Mouse (Mus musculus): ENCODE data around the gene Gm20388. TPM values are rescaled to one million over a fixed set of nuclear protein-coding genes. Genes with fewer than 3 reads are reported as not detected.
A peak's percentile ranks its signal among the peaks of the same experiment; 100 is the strongest.

Gm20388 gene
- polyA plus RNA-seq, 1 experiment from 2014 or later: 7.4 TPM

GRCm38 (mm10) chr8:121861276-121861675 lies 1950.6 kb downstream of the Gm20388 start:
- no peak for ATAC-seq (replicated peaks; ENCODE audit: low FRiP score)
- Histone ChIP-seq H3K4me1 (peaks cover 9% of the 10 kb centered on the region), H3K9ac (no peak overlapping the region), H3K4me3 (replicated peaks) (no peak overlapping the region), H3K27ac (no peak overlapping the region), H3K27me3 (no peaks in the 10 kb centered on the region), H3K36me3 (no peaks in the 10 kb centered on the region), H3K4me2 (no peak overlapping the region), H3K9me3 (replicated peaks) (no peaks in the 10 kb centered on the region)
- WGBS: 53% methylated on average over 6 of the region's 6 CpGs

GRCm38 (mm10) chr8:121861806-121862548 lies 1951.3 kb downstream of the Gm20388 start:
- 68% methylated on average over 12 of the region's 12 CpGs for WGBS
- H3K27me3 ChIP-seq: no peaks in the 10 kb centered on the region
- H3K4me1 ChIP-seq: peaks cover 7% of the 10 kb centered on the region
- no peak overlapping the region for H3K4me2 ChIP-seq
- no peak for ATAC-seq (replicated peaks; ENCODE audit: low FRiP score)
- H3K4me3 ChIP-seq (replicated peaks): no peak overlapping the region
- H3K9ac ChIP-seq: no peak overlapping the region
- no peaks in the 10 kb centered on the region for H3K9me3 ChIP-seq (replicated peaks)
- no peak overlapping the region for H3K27ac ChIP-seq
- no peaks in the 10 kb centered on the region for H3K36me3 ChIP-seq

- WGBS: 66% methylated on average over 8 of the region's 8 CpGs
- H3K27ac ChIP-seq: no peak overlapping the region
- no peak for ATAC-seq (replicated peaks; ENCODE audit: low FRiP score)
Measured at GRCm38 (mm10) chr8:121865356-121865755, 1954.7 kb downstream of the Gm20388 start.

GRCm38 (mm10) chr8:121868196-121868595 lies 1957.6 kb downstream of the Gm20388 start:
- Histone ChIP-seq H3K9ac (no peak overlapping the region), H3K9me3 (replicated peaks) (no peaks in the 10 kb centered on the region), H3K27me3 (0 out of 2 replicates have a peak, but pooled peaks cover 8% of the 10 kb centered on the region), H3K4me3 (replicated peaks) (no peak overlapping the region), H3K4me1 (peaks cover 9% of the 10 kb centered on the region), H3K36me3 (no peaks in the 10 kb centered on the region), H3K27ac (no peak overlapping the region), H3K4me2 (no peak overlapping the region)
- ATAC-seq (replicated peaks; ENCODE audit: low FRiP score): no peak
- 81% methylated on average over 5 of the region's 5 CpGs for WGBS

More at GRCm38 (mm10) chr8:121865356-121865755, 1954.7 kb downstream of the Gm20388 start:
- no peaks in the 10 kb centered on the region for H3K9me3 ChIP-seq (replicated peaks)
- no peak overlapping the region for H3K4me2 ChIP-seq
- H3K36me3 ChIP-seq: no peaks in the 10 kb centered on the region
- H3K27me3 ChIP-seq: no peaks in the 10 kb centered on the region
- no peaks in the 10 kb centered on the region for H3K4me1 ChIP-seq
- H3K9ac ChIP-seq: no peak overlapping the region
- H3K4me3 ChIP-seq (replicated peaks): no peak overlapping the region

- H3K9me3 ChIP-seq (replicated peaks): no peaks in the 10 kb centered on the region
Measured at GRCm38 (mm10) chr8:121868896-121869295, 1958.3 kb downstream of the Gm20388 start.

GRCm38 (mm10) chr8:121870190-121870589 lies 1959.5 kb downstream of the Gm20388 start:
- peaks cover 22% of the 10 kb centered on the region for H3K4me1 ChIP-seq
- 0 out of 2 replicates have a peak, but pooled peaks cover 8% of the 10 kb centered on the region for H3K27me3 ChIP-seq
- H3K9ac ChIP-seq: no peak overlapping the region
- no peak overlapping the region for H3K27ac ChIP-seq
- 73% methylated on average over 2 of the region's 2 CpGs for WGBS
- no peak overlapping the region for H3K4me3 ChIP-seq (replicated peaks)
- no peaks in the 10 kb centered on the region for H3K9me3 ChIP-seq (replicated peaks)
- H3K36me3 ChIP-seq: no peaks in the 10 kb centered on the region
- ATAC-seq (replicated peaks; ENCODE audit: low FRiP score): no peak
- H3K4me2 ChIP-seq: no peak overlapping the region

More at GRCm38 (mm10) chr8:121868896-121869295, 1958.3 kb downstream of the Gm20388 start:
- H3K4me1 ChIP-seq: peaks cover 9% of the 10 kb centered on the region
- H3K9ac ChIP-seq: no peak overlapping the region
- no peak overlapping the region for H3K27ac ChIP-seq
- no peak overlapping the region for H3K4me3 ChIP-seq (replicated peaks)
- H3K36me3 ChIP-seq: no peaks in the 10 kb centered on the region
- H3K27me3 ChIP-seq: 0 out of 2 replicates have a peak, but pooled peaks cover 8% of the 10 kb centered on the region
- H3K4me2 ChIP-seq: no peak overlapping the region
- 89% methylated on average over 7 of the region's 7 CpGs for WGBS
- ATAC-seq (replicated peaks; ENCODE audit: low FRiP score): no peak

GRCm38 (mm10) chr8:121871833-121872440 lies 1961.3 kb downstream of the Gm20388 start:
- Histone ChIP-seq H3K27me3 (0 out of 2 replicates have a peak, but pooled peaks cover 8% of the 10 kb centered on the region), H3K4me2 (no peak overlapping the region), H3K9me3 (replicated peaks) (no peaks in the 10 kb centered on the region), H3K36me3 (no peaks in the 10 kb centered on the region), H3K27ac (no peak overlapping the region), H3K9ac (no peak overlapping the region), H3K4me1 (peaks cover 31% of the 10 kb centered on the region), H3K4me3 (replicated peaks) (no peak overlapping the region)
- no peak for ATAC-seq (replicated peaks; ENCODE audit: low FRiP score)
- 29% methylated on average over 10 of the region's 10 CpGs for WGBS

- no peak overlapping the region for H3K4me3 ChIP-seq (replicated peaks)
- H3K4me2 ChIP-seq: no peak overlapping the region
- H3K27ac ChIP-seq: no peak overlapping the region; the same call in 1 of the 2 replicates
- H3K9me3 ChIP-seq (replicated peaks): no peaks in the 10 kb centered on the region
- H3K4me1 ChIP-seq: peaks cover 41% of the 10 kb centered on the region
- H3K36me3 ChIP-seq: no peaks in the 10 kb centered on the region
- 0 out of 2 replicates have a peak, but pooled peaks cover 8% of the 10 kb centered on the region for H3K27me3 ChIP-seq
- no peak overlapping the region for H3K9ac ChIP-seq
- 41% methylated on average over 9 of the region's 9 CpGs for WGBS
- ATAC-seq (replicated peaks; ENCODE audit: low FRiP score): peak; percentile 63; the same call in 1 of the 2 replicates
Measured at GRCm38 (mm10) chr8:121874031-121874430, 1963.4 kb downstream of the Gm20388 start.

- Histone ChIP-seq H3K9ac (no peak overlapping the region), H3K27ac (0 out of 2 replicates have a peak overlapping the region, but pooled peaks have one; percentile 14), H3K36me3 (no peaks in the 10 kb centered on the region), H3K4me3 (replicated peaks) (no peak overlapping the region), H3K9me3 (replicated peaks) (no peaks in the 10 kb centered on the region), H3K4me1 (peaks cover 41% of the 10 kb centered on the region), H3K4me2 (no peak overlapping the region), H3K27me3 (0 out of 2 replicates have a peak, but pooled peaks cover 8% of the 10 kb centered on the region)
- WGBS: 32% methylated on average over 3 of the region's 3 CpGs
- ATAC-seq (replicated peaks; ENCODE audit: low FRiP score): no peak
Measured at GRCm38 (mm10) chr8:121875045-121875444, 1964.4 kb downstream of the Gm20388 start.

GRCm38 (mm10) chr8:121875517-121875916 lies 1964.9 kb downstream of the Gm20388 start:
- no peak for ATAC-seq (replicated peaks; ENCODE audit: low FRiP score)
- H3K9ac ChIP-seq: no peak overlapping the region
- 0 out of 2 replicates have a peak overlapping the region, but pooled peaks have one; percentile 14 for H3K27ac ChIP-seq
- H3K27me3 ChIP-seq: 0 out of 2 replicates have a peak, but pooled peaks cover 8% of the 10 kb centered on the region
- 67% methylated on average over 9 of the region's 9 CpGs for WGBS
- H3K4me1 ChIP-seq: peaks cover 41% of the 10 kb centered on the region
- H3K4me2 ChIP-seq: no peak overlapping the region
- H3K4me3 ChIP-seq (replicated peaks): no peak overlapping the region
- H3K9me3 ChIP-seq (replicated peaks): no peaks in the 10 kb centered on the region
- H3K36me3 ChIP-seq: no peaks in the 10 kb centered on the region

GRCm38 (mm10) chr8:121877212-121877611 lies 1966.6 kb downstream of the Gm20388 start:
- ATAC-seq (replicated peaks; ENCODE audit: low FRiP score): no peak
- no peak overlapping the region for H3K9ac ChIP-seq
- WGBS: 44% methylated on average over 5 of the region's 5 CpGs

More at GRCm38 (mm10) chr8:121877212-121877611, 1966.6 kb downstream of the Gm20388 start:
- Histone ChIP-seq H3K4me1 (peaks cover 40% of the 10 kb centered on the region), H3K27me3 (0 out of 2 replicates have a peak, but pooled peaks cover 6% of the 10 kb centered on the region), H3K4me3 (replicated peaks) (no peak overlapping the region), H3K4me2 (no peak overlapping the region), H3K27ac (no peak overlapping the region), H3K36me3 (peaks cover 5% of the 10 kb centered on the region; the same call in 1 of the 2 replicates), H3K9me3 (replicated peaks) (no peaks in the 10 kb centered on the region)
